Comparison of ENCODE assay signal across 26 mouse cellular contexts in genomic region chr5:17208554-17209283, GRCm38 (mm10).
DNase-seq lines count a peak whose midpoint lies in the region; ATAC-seq and TF ChIP-seq lines count a peak whose summit lies in the region.
"Had no signal": no experiment of that assay in that cellular context is flagged by ENCODE, and none has a peak within 500 bp of the region (broad histone marks: within the 10 kb centered on the region; RNA-seq: fewer than 3 reads in every experiment).

No protein-coding gene starts in this region.

- no peaks in the 10 kb centered on the region for H3K27me3 ChIP-seq in intestine, embryonic 16.5 days (replicated peaks; ENCODE audit: control insufficient read depth, insufficient read depth, low read length)
- no peaks in the 10 kb centered on the region for H3K27me3 ChIP-seq in kidney, postnatal 0 days (ENCODE audit: insufficient read depth, low read length)
- no peaks in the 10 kb centered on the region for H3K27me3 ChIP-seq in hindbrain, embryonic 13.5 days
- H3K27me3 ChIP-seq: hindbrain, embryonic 12.5 days; midbrain, embryonic 15.5 days had no signal

- TF ChIP-seq CTCF in kidney, postnatal 0 days (IDR thresholded peaks at IDR 0.05; ENCODE audit: low read depth): no peak

- no peaks in the 10 kb centered on the region for H3K36me3 ChIP-seq in intestine, embryonic 16.5 days (ENCODE audit: control insufficient read depth, insufficient read depth, low read length)
- H3K36me3 ChIP-seq in kidney, postnatal 0 days (ENCODE audit: insufficient read depth, low read length): no peaks in the 10 kb centered on the region
- no peaks in the 10 kb centered on the region for H3K36me3 ChIP-seq in hindbrain, embryonic 13.5 days
- H3K36me3 ChIP-seq: G1E; hindbrain, embryonic 12.5 days; midbrain, embryonic 15.5 days had no signal

- H3K4me2 ChIP-seq in intestine, embryonic 16.5 days (ENCODE audit: low read depth, low read length): no peak overlapping the region
- H3K4me2 ChIP-seq in kidney, postnatal 0 days (ENCODE audit: low read length): no peak overlapping the region
- no peak overlapping the region for H3K4me2 ChIP-seq in hindbrain, embryonic 13.5 days
- H3K4me2 ChIP-seq: heart, embryonic 11.5 days; hindbrain, embryonic 12.5 days; midbrain, embryonic 15.5 days had no signal

- no peaks in the 10 kb centered on the region for H3K9me3 ChIP-seq in intestine, embryonic 16.5 days (ENCODE audit: control insufficient read depth, low read length)
- no peaks in the 10 kb centered on the region for H3K9me3 ChIP-seq in kidney, postnatal 0 days (replicated peaks; ENCODE audit: low read length)
- H3K9me3 ChIP-seq in hindbrain, embryonic 13.5 days: no peaks in the 10 kb centered on the region
- H3K9me3 ChIP-seq: G1E; hindbrain, embryonic 12.5 days; midbrain, embryonic 15.5 days had no signal

- H3K9ac ChIP-seq in intestine, embryonic 16.5 days (ENCODE audit: low read depth, low read length): no peak overlapping the region
- H3K9ac ChIP-seq in kidney, postnatal 0 days (ENCODE audit: low read depth, low read length): no peak overlapping the region
- H3K9ac ChIP-seq in hindbrain, embryonic 13.5 days: no peak overlapping the region
- H3K9ac ChIP-seq: hindbrain, embryonic 12.5 days; liver, embryonic 14.5 days; midbrain, embryonic 15.5 days had no signal

- H3K4me3 ChIP-seq in intestine, embryonic 16.5 days (ENCODE audit: low read length): no peak overlapping the region
- H3K4me3 ChIP-seq in kidney, postnatal 0 days (replicated peaks; ENCODE audit: low read depth, low read length): no peak overlapping the region
- no peak overlapping the region for H3K4me3 ChIP-seq in hindbrain, embryonic 13.5 days
- H3K4me3 ChIP-seq: hindbrain, embryonic 12.5 days; midbrain, embryonic 15.5 days had no signal

- H3K27ac ChIP-seq in intestine, embryonic 16.5 days (ENCODE audit: low read length): no peak overlapping the region
- H3K27ac ChIP-seq in kidney, postnatal 0 days: peak overlapping the region; percentile 50; the same call in 1 of the 2 replicates
- no peak overlapping the region for H3K27ac ChIP-seq in hindbrain, embryonic 13.5 days
- H3K27ac ChIP-seq: hindbrain, embryonic 12.5 days; liver, embryonic 14.5 days; macrophage; midbrain, embryonic 15.5 days had no signal

- peak; percentile 97 for ATAC-seq in intestine, embryonic 16.5 days
- ATAC-seq in kidney, postnatal 0 days (replicated peaks; ENCODE audit: low FRiP score, low read depth): no peak
- no peak for ATAC-seq in hindbrain, embryonic 13.5 days (ENCODE audit: low FRiP score)
- ATAC-seq: forebrain, embryonic 14.5 days; midbrain, embryonic 15.5 days had no signal

- 65% methylated on average over 4 of the region's 4 CpGs for WGBS in intestine, embryonic 16.5 days
- 57% methylated on average over 4 of the region's 4 CpGs for WGBS in kidney, postnatal 0 days
- 75% methylated on average over 4 of the region's 4 CpGs for WGBS in hindbrain, embryonic 13.5 days

- peak; percentile 54 to 65 for DNase-seq in kidney, adult 8-10 months
- DNase-seq in kidney, postnatal 0 days (ENCODE audit: low spot score): peak; percentile 25
- DNase-seq in kidney, postnatal 4 days: peak; percentile 9 to 41
- DNase-seq in ovary, postnatal 10 days (ENCODE audit: low spot score): no peak
- no peak for DNase-seq in ovary, adult 18-20 months (ENCODE audit: low spot score)
- DNase-seq: adrenal gland, adult 8-10 months; cerebellum, adult 8-10 months; cerebellum, postnatal 25 days; gastrocnemius, postnatal 36 days; heart, adult 18-20 months; heart, postnatal 36 days; layer of hippocampus, adult 9-11 months; liver; lung, adult 2 months; lung, postnatal 10 days; right cerebral cortex, postnatal 25 days; thymus, postnatal 14 days had no signal

- peaks cover 6% of the 10 kb centered on the region for H3K4me1 ChIP-seq in intestine, embryonic 16.5 days (ENCODE audit: control insufficient read depth, insufficient read depth, low read length)
- 0 out of 2 replicates have a peak, but pooled peaks cover 5% of the 10 kb centered on the region for H3K4me1 ChIP-seq in kidney, postnatal 0 days (replicated peaks; ENCODE audit: insufficient read depth, low read length)
- no peaks in the 10 kb centered on the region for H3K4me1 ChIP-seq in hindbrain, embryonic 13.5 days (replicated peaks)
- H3K4me1 ChIP-seq: hindbrain, embryonic 12.5 days; midbrain, embryonic 15.5 days had no signal

Comparison
In these comparisons a context has a peak if more than half of its experiments do, and no peak if none do; other contexts are left out.
1. DNase-seq: peak in kidney, adult 8-10 months (2 of 2), kidney, postnatal 0 days (single experiment) and kidney, postnatal 4 days (2 of 2); none in ovary, postnatal 10 days (single experiment) and ovary, adult 18-20 months (single experiment).